Mouse (Mus musculus): Measurements from ENCODE around the gene Kcnc1.

DNA sequence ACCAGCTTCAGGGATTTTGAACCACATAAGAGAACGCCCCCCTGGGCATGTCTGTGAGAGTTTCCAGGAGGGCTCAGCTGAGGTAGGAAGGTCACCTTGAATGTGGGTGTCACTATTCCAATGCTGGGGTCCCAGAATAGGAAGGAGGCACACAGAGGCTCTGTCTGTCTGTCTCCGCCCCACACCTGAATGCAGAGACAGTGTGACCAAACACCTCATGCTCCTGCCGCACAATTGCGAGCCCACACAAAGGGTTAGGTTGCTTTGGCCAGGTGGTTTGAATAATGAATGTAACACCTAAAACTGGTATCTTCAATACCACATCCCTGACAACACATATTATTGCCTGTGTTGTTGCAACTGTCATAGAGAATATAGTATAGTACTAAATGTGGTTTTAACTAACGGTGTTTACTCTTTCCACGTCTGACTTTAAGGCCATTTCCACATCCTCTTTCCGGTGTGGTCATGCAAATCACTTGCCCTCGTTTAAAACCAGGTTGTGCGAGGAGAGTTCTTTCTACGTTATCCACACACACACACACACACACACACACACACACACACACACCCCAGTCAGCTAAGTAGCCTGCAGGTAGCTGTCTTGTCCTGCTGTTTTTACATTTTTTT, 6.7 kb upstream of the Kcnc1 start:
- TF ChIP-seq POLR2A (IDR thresholded peaks at IDR 0.05; ENCODE audit: insufficient read depth, low read depth, low read length) (no peak), CTCF (IDR thresholded peaks at IDR 0.05; ENCODE audit: insufficient read depth, low read depth, low read length) (no peak)

All from olfactory bulb, adult 2 months (tissue).